Mouse (Mus musculus) CH12.LX (cell line): ENCODE measurements around the gene Fam90a1a.

Source experiments
- BHLHE40 ChIP-seq: IDR thresholded peaks from 2 replicates; pipeline ENCODE4 v1.6.1; 2011; ENCODE audit warnings: mild to moderate bottlenecking, low read depth, low read length, improper control_type of control experiment
- CTCF ChIP-seq, 2 experiments: IDR thresholded peaks in 1 of 2; conservative IDR thresholded peaks in 1 of 2; 2 replicates each; pipeline ENCODE4 v1.5.1; 2011 to 2012; ENCODE audit warnings: low read depth in 2 of 2, low read length in 2 of 2, improper control_type of control experiment in 1 of 2, inconsistent platforms in 1 of 2, mild to moderate bottlenecking in 1 of 2, moderate library complexity in 1 of 2
- MAFK ChIP-seq: IDR thresholded peaks from 2 replicates; pipeline ENCODE4 v1.6.1; 2011; ENCODE audit warnings: low read length, improper control_type of control experiment; ENCODE audit not compliant: insufficient replicate concordance
- MYC ChIP-seq: IDR thresholded peaks from 2 replicates; pipeline ENCODE4 v1.6.1; 2011; ENCODE audit warnings: low read depth, mild to moderate bottlenecking, improper control_type of control experiment, low read length
- POLR2A ChIP-seq: IDR thresholded peaks from 2 replicates; pipeline ENCODE4 v1.6.1; 2011; ENCODE audit warnings: low read depth, mild to moderate bottlenecking, improper control_type of control experiment, low read length
- POLR2AphosphoS2 ChIP-seq: IDR thresholded peaks from 2 replicates; pipeline ENCODE4 v1.6.1; 2011; ENCODE audit warnings: low read depth, low read length, improper control_type of control experiment
- SMC3 ChIP-seq: IDR thresholded peaks from 2 replicates; pipeline ENCODE4 v1.6.1; 2011; ENCODE audit warnings: low read depth, low read length, improper control_type of control experiment
- TCF12 ChIP-seq: IDR thresholded peaks from 2 replicates; pipeline ENCODE4 v1.6.1; 2014; ENCODE audit warnings: low read depth, mild to moderate bottlenecking, inconsistent platforms, low read length, improper control_type of control experiment

- TF ChIP-seq TCF12: no peak
- TF ChIP-seq MYC: no peak
- TF ChIP-seq SMC3: no peak
- TF ChIP-seq CTCF (conservative IDR thresholded peaks at IDR 0.05 in 1 of 2, IDR thresholded peaks at IDR 0.05 in 1 of 2; ENCODE audit: low read depth in 2 of 2, low read length in 2 of 2): no peak
- no peak for TF ChIP-seq MAFK
- TF ChIP-seq BHLHE40: no peak
- TF ChIP-seq POLR2A: no peak
- no peak for TF ChIP-seq POLR2AphosphoS2
Observed at GRCm38 (mm10) chr8:22004750-22005522, 46.4 kb downstream of the Fam90a1a start.
